12 mouse cellular contexts compared by ENCODE assay signal in the genomic region with DNA sequence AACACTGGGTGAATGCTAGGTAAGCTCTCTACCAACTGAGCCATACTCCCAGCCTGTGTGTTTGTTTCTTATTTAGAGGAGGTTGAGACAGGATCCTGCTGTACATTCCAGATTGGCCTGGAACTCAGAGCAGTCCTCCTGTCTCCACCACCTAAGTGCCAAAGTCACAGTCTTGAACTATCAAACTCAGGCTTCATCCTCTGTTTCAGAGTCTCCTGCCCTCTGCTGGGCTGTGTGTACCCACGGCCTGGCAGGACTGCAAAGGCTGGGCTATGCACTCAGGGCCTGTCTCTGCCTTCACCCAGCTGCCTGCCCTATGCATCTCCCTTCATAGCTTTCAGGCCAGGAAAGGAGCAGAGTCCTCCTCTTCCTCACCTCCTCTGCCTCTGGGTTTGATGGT. TPM values are rescaled to one million over a fixed set of nuclear protein-coding genes. Genes with fewer than 3 reads are reported as not detected.
DNase-seq lines count a peak whose midpoint lies in the region; ATAC-seq and TF ChIP-seq lines count a peak whose summit lies in the region.
"Had no signal": no experiment of that assay in that cellular context is flagged by ENCODE, and none has a peak within 500 bp of the region (broad histone marks: within the 10 kb centered on the region; RNA-seq: fewer than 3 reads in every experiment).

No protein-coding gene starts in this region.

- no peak for ATAC-seq in liver, embryonic 15.5 days (ENCODE audit: insufficient read depth)
- ATAC-seq in liver, embryonic 12.5 days, result no peak

- H3K9ac ChIP-seq in liver, embryonic 15.5 days, result no peak overlapping the region
- H3K9ac ChIP-seq in liver, embryonic 12.5 days, result no peak overlapping the region
- H3K9ac ChIP-seq: lung, embryonic 15.5 days had no signal

- peak; percentile 29 for DNase-seq in embryo, embryonic 10 days (ENCODE audit: low spot score)
- no peak for DNase-seq in embryo, embryonic 11 days
- DNase-seq in ES-CJ7 (ENCODE audit: low read depth, low spot score), result peak; percentile 36
- DNase-seq in right cerebral cortex, postnatal 10 days (ENCODE audit: low spot score in 2 of 2), result no peak
- DNase-seq in gastrocnemius, postnatal 25 days, result no peak
- DNase-seq: gastrocnemius, adult 2 months; heart, postnatal 14 days; retina, postnatal 1 day had no signal

- no peaks in the 10 kb centered on the region for H3K9me3 ChIP-seq in liver, embryonic 15.5 days (replicated peaks)
- H3K9me3 ChIP-seq in liver, embryonic 12.5 days (replicated peaks), result no peaks in the 10 kb centered on the region
- H3K9me3 ChIP-seq: lung, embryonic 15.5 days had no signal

- no peaks in the 10 kb centered on the region for H3K36me3 ChIP-seq in liver, embryonic 15.5 days (replicated peaks)
- no peaks in the 10 kb centered on the region for H3K36me3 ChIP-seq in liver, embryonic 12.5 days
- H3K36me3 ChIP-seq: lung, embryonic 15.5 days had no signal

- TF ChIP-seq POLR2A in cortical plate, adult 2 months (IDR thresholded peaks at IDR 0.05; ENCODE audit: extremely low read depth, insufficient read depth, low read length), result no peak

- H3K27me3 ChIP-seq in liver, embryonic 15.5 days, result peaks cover 88% of the 10 kb centered on the region
- H3K27me3 ChIP-seq in liver, embryonic 12.5 days (replicated peaks), result peaks cover 93% of the 10 kb centered on the region

- H3K4me3 ChIP-seq in liver, embryonic 15.5 days (replicated peaks), result no peak overlapping the region
- H3K4me3 ChIP-seq in liver, embryonic 12.5 days, result no peak overlapping the region
- H3K4me3 ChIP-seq in cortical plate, adult 2 months (ENCODE audit: insufficient read depth, low read length), result no peak overlapping the region
- H3K4me3 ChIP-seq: gastrocnemius, adult 2 months; lung, embryonic 15.5 days had no signal

- peak; percentile 23; the same call in 1 of the 2 replicates for TF ChIP-seq CTCF in cortical plate, adult 2 months (IDR thresholded peaks at IDR 0.05; ENCODE audit: extremely low read depth, insufficient read depth, low read length)

- 4% methylated on average over 1 of the region's 1 CpGs for WGBS in liver, embryonic 15.5 days (ENCODE audit: insufficient replicate concordance)
- 12% methylated on average over 1 of the region's 1 CpGs for WGBS in liver, embryonic 12.5 days (ENCODE audit: insufficient replicate concordance)

- H3K4me1 ChIP-seq in liver, embryonic 15.5 days (replicated peaks), result peaks cover 34% of the 10 kb centered on the region
- peaks cover 32% of the 10 kb centered on the region for H3K4me1 ChIP-seq in liver, embryonic 12.5 days
- peaks cover 14% of the 10 kb centered on the region for H3K4me1 ChIP-seq in cortical plate, adult 2 months (ENCODE audit: control insufficient read depth, insufficient read depth, low read length)
- H3K4me1 ChIP-seq: lung, embryonic 15.5 days had no signal

- 0 out of 2 replicates have a peak overlapping the region, but pooled peaks have one; percentile 1 for H3K27ac ChIP-seq in liver, embryonic 15.5 days (replicated peaks)
- no peak overlapping the region for H3K27ac ChIP-seq in liver, embryonic 12.5 days
- H3K27ac ChIP-seq in cortical plate, adult 2 months (ENCODE audit: insufficient read depth, low read length), result no peak overlapping the region
- H3K27ac ChIP-seq: gastrocnemius, adult 2 months; lung, embryonic 15.5 days had no signal

- no peak overlapping the region for H3K4me2 ChIP-seq in liver, embryonic 15.5 days
- no peak overlapping the region for H3K4me2 ChIP-seq in liver, embryonic 12.5 days
- H3K4me2 ChIP-seq: lung, embryonic 15.5 days had no signal

RNA-seq across cellular contexts. Expression of gene Lrrc4b, which starts 7.4 kb away (rescaled TPM):
- 0.03 TPM in 1 of 2 replicates, not detected in the other for polyA plus RNA-seq in liver, embryonic 15.5 days (2015; fragmentation: Nextera tagmentation; extraction: Ambion mirVana)
- 0.07 TPM in 1 of 2 replicates, not detected in the other for polyA plus RNA-seq in liver, embryonic 12.5 days (2016; fragmentation: Nextera tagmentation; extraction: Ambion mirVana)
- 190 and 192 TPM in 2 replicates for polyA plus RNA-seq in cortical plate, adult 2 months (2012; rRNA removed)
- total RNA-seq in gastrocnemius, postnatal 25 days (2021), result under 1 TPM; 0.24 to 0.43 TPM
- total RNA-seq: gastrocnemius, adult 2 months had no signal

RNA-seq across cellular contexts. Expression of gene Aspdh, which starts 28.9 kb away (rescaled TPM):
- 14.3 and 17.3 TPM in 2 replicates for polyA plus RNA-seq in liver, embryonic 15.5 days (2015; fragmentation: Nextera tagmentation; extraction: Ambion mirVana)
- polyA plus RNA-seq in liver, embryonic 12.5 days (2016; fragmentation: Nextera tagmentation; extraction: Ambion mirVana), result 5.5 and 6.4 TPM in 2 replicates
- polyA plus RNA-seq in cortical plate, adult 2 months (2012; rRNA removed), result 8.2 and 8.7 TPM in 2 replicates
- not detected for total RNA-seq in gastrocnemius, postnatal 25 days (2021)
- total RNA-seq: gastrocnemius, adult 2 months had no signal

RNA-seq across cellular contexts. Expression of gene Josd2, which starts 31.5 kb away (rescaled TPM):
- 175 and 198 TPM in 2 replicates for polyA plus RNA-seq in liver, embryonic 15.5 days (2015; fragmentation: Nextera tagmentation; extraction: Ambion mirVana)
- polyA plus RNA-seq in liver, embryonic 12.5 days (2016; fragmentation: Nextera tagmentation; extraction: Ambion mirVana), result 189 and 194 TPM in 2 replicates
- 232 and 256 TPM in 2 replicates for polyA plus RNA-seq in cortical plate, adult 2 months (2012; rRNA removed)
- 10 to 100 TPM; 62.8 to 69.1 TPM for total RNA-seq in gastrocnemius, postnatal 25 days (2021)

RNA-seq across cellular contexts. Expression of gene 1700008O03Rik, which starts 50.6 kb away (rescaled TPM):
- 0.16 TPM in 1 of 2 replicates, not detected in the other for polyA plus RNA-seq in liver, embryonic 15.5 days (2015; fragmentation: Nextera tagmentation; extraction: Ambion mirVana)
- polyA plus RNA-seq in liver, embryonic 12.5 days (2016; fragmentation: Nextera tagmentation; extraction: Ambion mirVana), result 0.38 TPM in 1 of 2 replicates, not detected in the other
- 3.7 and 4.3 TPM in 2 replicates for polyA plus RNA-seq in cortical plate, adult 2 months (2012; rRNA removed)
- total RNA-seq in gastrocnemius, postnatal 25 days (2021), result not detected
- total RNA-seq: gastrocnemius, adult 2 months had no signal

RNA-seq across cellular contexts. Expression of gene Syt3, which starts 52.4 kb away (rescaled TPM):
- not detected in 2 replicates for polyA plus RNA-seq in liver, embryonic 15.5 days (2015; fragmentation: Nextera tagmentation; extraction: Ambion mirVana)
- 0.05 and 0.11 TPM in 2 replicates for polyA plus RNA-seq in liver, embryonic 12.5 days (2016; fragmentation: Nextera tagmentation; extraction: Ambion mirVana)
- polyA plus RNA-seq in cortical plate, adult 2 months (2012; rRNA removed), result 70.2 and 74.0 TPM in 2 replicates
- 1 to 10 TPM; 1.1 to 1.8 TPM for total RNA-seq in gastrocnemius, postnatal 25 days (2021)

Comparison
In these comparisons a context has a peak if more than half of its experiments do, and no peak if none do; other contexts are left out.
1. DNase-seq: peak in embryo, embryonic 10 days (single experiment) and ES-CJ7 (single experiment); none in embryo, embryonic 11 days (single experiment), right cerebral cortex, postnatal 10 days (0 of 2) and gastrocnemius, postnatal 25 days (single experiment).
2. RNA of gene Lrrc4b, which starts 7.4 kb away (polyA plus RNA-seq): 190 to 192 TPM in cortical plate, adult 2 months; 0.07 TPM in liver, embryonic 12.5 days and 0.03 TPM in liver, embryonic 15.5 days; every median in the first group is over 100 times any median in the second.